Mouse (Mus musculus) limb, embryonic 11.5 days (tissue): ENCODE results near the gene Olfr48. TPM values are rescaled to one million over a fixed set of nuclear protein-coding genes. Genes with fewer than 3 reads are reported as not detected.
A peak's percentile ranks its signal among the peaks of the same experiment; 100 is the strongest.

Source experiments
- ATAC-seq: fragments of 200-750 bp; cut with Nextera tagmentation; 2 replicates; pipeline ENCODE4 v1.8.0; 2017; ENCODE audit warnings: low read depth; ENCODE audit not compliant: insufficient number of reproducible peaks, low FRiP score, low TSS enrichment
- DNase-seq: peaks from one replicate; pipeline ENCODE4 v3.0.0-alpha.2; 2015; ENCODE audit warnings: low spot score
- H3K27ac ChIP-seq: fragments of 300-500 bp; sonication (generic); replicated peaks from 2 replicates; pipeline ENCODE4 v1.5.1; 2014; ENCODE audit warnings: low read depth, mild to moderate bottlenecking, low read length
- H3K27me3 ChIP-seq: fragments of 300-500 bp; sonication (generic); 2 replicates; pipeline ENCODE4 v1.6.1; 2014; ENCODE audit warnings: mild to moderate bottlenecking, low read length, mixed read lengths; ENCODE audit not compliant: control insufficient read depth, insufficient read depth
- H3K36me3 ChIP-seq: fragments of 300-500 bp; sonication (generic); 2 replicates; pipeline ENCODE4 v1.6.1; 2014; ENCODE audit warnings: mild to moderate bottlenecking, low read length, moderate library complexity, mixed read lengths; ENCODE audit not compliant: control insufficient read depth, insufficient read depth
- H3K4me1 ChIP-seq: fragments of 300-500 bp; sonication (generic); 2 replicates; pipeline ENCODE4 v1.6.1; 2014; ENCODE audit warnings: low read length, mixed read lengths; ENCODE audit not compliant: control insufficient read depth, insufficient read depth
- H3K4me2 ChIP-seq: fragments of 300-500 bp; sonication (generic); 2 replicates; pipeline ENCODE4 v1.6.1; 2014; ENCODE audit warnings: low read depth, mild to moderate bottlenecking, moderate library complexity; ENCODE audit not compliant: severe bottlenecking
- H3K4me3 ChIP-seq: fragments of 300-500 bp; sonication (generic); 2 replicates; pipeline ENCODE4 v1.5.1; 2014; ENCODE audit warnings: low read depth, low read length
- H3K9ac ChIP-seq: fragments of 300-500 bp; sonication (generic); 2 replicates; pipeline ENCODE4 v1.6.1; 2014; ENCODE audit warnings: mild to moderate bottlenecking, low read length
- H3K9me3 ChIP-seq: fragments of 300-500 bp; sonication (generic); 2 replicates; pipeline ENCODE4 v1.6.1; 2016; ENCODE audit warnings: low read length; ENCODE audit not compliant: control insufficient read depth
- WGBS: fragments of 180-500 bp; shearing (Covaris S2); extraction: QIAGEN DNeasy Blood & Tissue Kit; methylation state at CpG from one replicate; pipeline ENCODE4 v1.1.7; 2014; 5-methylcytosine and 5-hydroxymethylcytosine counted together
- polyA plus RNA-seq: library from polyadenylated mRNA; unstranded; fragments of >200 nt; fragmentation: Nextera tagmentation; extraction: Ambion mirVana; gene quantifications from 2 replicates; pipeline ENCODE4 v1.2.1, GENCODE M21; 2014

The Olfr48 gene
- polyA plus RNA-seq: not detected in 2 replicates

DNA sequence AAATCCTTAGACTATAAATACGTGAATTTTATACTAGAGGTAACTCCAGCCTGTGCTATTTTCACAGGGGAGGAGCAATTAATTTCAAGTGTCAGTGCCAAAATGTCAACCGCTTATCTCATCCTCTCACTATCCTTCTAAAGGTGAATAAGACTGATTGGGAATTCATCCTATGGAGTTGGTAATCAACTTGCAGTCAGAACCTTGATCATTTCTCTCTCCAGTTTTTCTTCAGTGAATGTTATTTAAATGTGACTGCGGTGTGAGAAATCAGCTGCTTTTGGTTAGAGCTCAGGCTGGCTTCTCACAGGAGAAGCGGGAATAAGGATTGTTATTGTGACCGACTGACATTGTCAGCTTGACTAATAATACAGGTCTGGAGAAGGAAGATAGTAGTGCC lies at the start of gene Olfr48:
Gene Olfr48 (minus strand): TSS at position 101 of the 400 bp plus-strand sequence.
- Histone ChIP-seq H3K4me3 (no peak within 1 kb of the TSS), H3K9me3 (no peaks in the 10 kb centered on the region), H3K27ac (no peak within 1 kb of the TSS), H3K9ac (no peak within 1 kb of the TSS), H3K4me2 (no peak within 1 kb of the TSS), H3K4me1 (no peaks in the 10 kb centered on the region), H3K27me3 (no peaks in the 10 kb centered on the region), H3K36me3 (no peaks in the 10 kb centered on the region)
- ATAC-seq (no peak), DNase-seq (no peak)
- WGBS: 84% methylated on average over 5 of the region's 5 CpGs

DNA sequence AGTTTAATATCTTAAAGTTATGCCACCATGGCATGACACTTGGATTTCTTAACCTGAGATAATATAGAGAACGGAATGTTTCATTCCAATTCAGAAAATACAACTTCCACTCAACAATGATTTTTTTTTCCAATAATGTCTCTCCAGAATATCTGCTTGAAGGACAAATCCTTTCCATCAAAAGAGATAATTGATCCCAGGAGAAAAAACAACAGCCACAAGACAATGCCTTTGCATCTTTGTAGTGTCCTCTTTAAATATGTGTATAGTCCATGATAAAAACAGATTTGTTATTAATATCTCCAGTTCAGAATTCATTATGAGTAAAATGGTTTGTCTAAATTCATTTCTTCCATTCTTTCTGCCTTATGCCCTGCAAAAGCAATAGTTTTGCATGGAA lies 30.1 kb upstream of the Olfr48 start, which contains the start of gene Olfr1257:
Gene Olfr1257 (plus strand): TSS at position 301 of the 400 bp plus-strand sequence.
- Histone ChIP-seq H3K36me3 (no peaks in the 10 kb centered on the region), H3K4me2 (no peak within 1 kb of the TSS), H3K9me3 (no peaks in the 10 kb centered on the region), H3K27me3 (no peaks in the 10 kb centered on the region), H3K4me1 (no peaks in the 10 kb centered on the region), H3K9ac (no peak within 1 kb of the TSS), H3K27ac (no peak within 1 kb of the TSS), H3K4me3 (no peak within 1 kb of the TSS)
- 96% methylated on average over 1 of the region's 1 CpGs for WGBS
- ATAC-seq (no peak), DNase-seq (no peak)

DNA sequence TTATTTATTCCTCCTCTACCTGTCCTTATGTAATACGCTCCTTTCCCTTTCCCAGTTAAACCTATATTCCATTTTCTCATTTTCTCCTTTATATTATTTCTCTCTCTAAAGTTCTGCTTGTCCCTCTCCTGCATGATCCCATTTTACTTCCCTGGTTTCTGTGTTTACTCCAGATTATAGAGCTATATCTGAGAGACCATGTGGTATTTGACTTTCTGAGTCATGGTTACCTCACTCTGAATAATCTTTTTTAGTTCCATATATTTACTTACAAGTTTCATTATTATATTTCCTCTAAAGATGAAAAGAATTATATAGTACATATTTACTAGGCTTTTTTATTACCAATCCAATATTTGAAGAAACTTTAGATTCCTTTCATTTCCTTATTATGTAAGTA lies 1.2 kb upstream of the Olfr48 start:
- ATAC-seq: no peak
- Histone ChIP-seq H3K27me3 (no peaks in the 10 kb centered on the region), H3K36me3 (no peaks in the 10 kb centered on the region), H3K9ac (no peak overlapping the region), H3K27ac (no peak overlapping the region), H3K4me1 (no peaks in the 10 kb centered on the region), H3K4me3 (no peak overlapping the region), H3K9me3 (no peaks in the 10 kb centered on the region), H3K4me2 (no peak overlapping the region)
- DNase-seq: no peak
- 88% methylated on average over 1 of the region's 1 CpGs for WGBS

DNA sequence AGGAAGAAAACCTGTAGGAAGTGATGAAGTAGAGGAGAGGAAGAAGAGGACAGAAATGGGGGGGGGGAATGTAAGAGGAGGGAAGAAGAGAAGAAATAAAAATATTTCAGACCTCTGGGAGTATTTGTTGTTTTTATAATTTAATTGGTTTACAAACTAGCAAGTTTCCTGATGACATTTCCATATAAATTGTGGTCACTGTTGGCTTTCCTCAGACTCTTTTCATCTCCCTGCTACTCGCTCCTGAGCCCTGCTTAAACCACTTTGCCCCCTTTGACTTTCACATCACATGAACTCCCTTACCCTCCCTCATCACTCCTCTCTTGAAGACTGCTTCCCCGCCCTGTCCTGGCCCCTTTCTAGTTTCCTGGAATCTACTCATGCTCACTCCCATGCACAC lies 6.5 kb downstream of the Olfr48 start, which contains the start of gene Olfr1256:
Gene Olfr1256 (minus strand): TSS at position 101 of the 400 bp plus-strand sequence.
- no peak within 1 kb of the TSS for H3K4me2 ChIP-seq
- H3K9ac ChIP-seq: no peak within 1 kb of the TSS
- no peaks in the 10 kb centered on the region for H3K36me3 ChIP-seq
- H3K27me3 ChIP-seq: no peaks in the 10 kb centered on the region
- ATAC-seq (no peak), DNase-seq (no peak)
- WGBS: 61% methylated on average over 2 of the region's 2 CpGs
- H3K9me3 ChIP-seq: no peaks in the 10 kb centered on the region
- H3K27ac ChIP-seq: no peak within 1 kb of the TSS
- no peak within 1 kb of the TSS for H3K4me3 ChIP-seq
- H3K4me1 ChIP-seq: no peaks in the 10 kb centered on the region

DNA sequence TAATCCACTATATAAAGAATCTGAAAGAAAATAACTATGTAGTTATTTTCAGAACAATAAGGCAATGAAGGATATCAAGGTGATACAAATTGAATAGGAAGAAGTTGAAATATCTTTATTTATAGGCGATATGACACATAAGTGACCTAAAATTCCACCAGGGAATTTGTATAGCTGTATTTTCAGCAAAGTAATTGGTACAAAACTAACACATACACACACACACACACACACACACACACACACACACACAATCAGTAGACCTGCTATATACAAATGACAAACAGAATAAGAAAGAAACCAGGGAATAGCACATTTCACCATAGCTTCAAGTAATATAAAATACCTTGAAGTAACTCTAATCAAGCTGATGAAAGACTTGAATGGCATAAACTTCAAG lies 27.8 kb downstream of the Olfr48 start:
- H3K36me3 ChIP-seq: no peaks in the 10 kb centered on the region
- ATAC-seq (no peak), DNase-seq (no peak)
- H3K27me3 ChIP-seq: no peaks in the 10 kb centered on the region
- H3K4me1 ChIP-seq: no peaks in the 10 kb centered on the region
- H3K27ac ChIP-seq: no peak overlapping the region
- no peak overlapping the region for H3K4me2 ChIP-seq
- no peak overlapping the region for H3K4me3 ChIP-seq
- no peak overlapping the region for H3K9ac ChIP-seq
- WGBS: 81% methylated on average over 1 of the region's 1 CpGs
- no peaks in the 10 kb centered on the region for H3K9me3 ChIP-seq

DNA sequence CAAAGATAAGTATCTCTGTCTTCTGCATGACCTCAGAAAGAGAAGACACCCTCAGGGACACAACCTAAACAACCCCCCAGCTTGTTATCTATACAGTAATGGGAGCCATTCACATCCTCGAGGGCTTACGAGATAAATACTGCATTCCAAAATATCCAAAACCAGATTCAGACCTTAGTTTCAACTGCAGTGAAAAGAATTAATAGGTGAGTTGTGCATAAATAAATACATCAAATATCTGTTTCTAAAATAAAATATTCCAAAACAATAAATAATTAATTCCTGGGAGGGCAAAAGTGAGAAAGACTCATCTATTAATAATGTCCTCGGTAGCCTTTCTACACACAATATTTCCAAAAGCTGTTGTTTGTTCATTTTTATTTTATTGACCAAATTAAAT lies 36.3 kb downstream of the Olfr48 start, which contains the start of gene Olfr1255:
Gene Olfr1255 (plus strand): TSS at position 301 of the 400 bp plus-strand sequence.
- ATAC-seq (no peak), DNase-seq (no peak)
- Histone ChIP-seq H3K4me3 (no peak within 1 kb of the TSS), H3K4me1 (no peaks in the 10 kb centered on the region), H3K27me3 (no peaks in the 10 kb centered on the region), H3K36me3 (no peaks in the 10 kb centered on the region), H3K4me2 (no peak within 1 kb of the TSS), H3K27ac (no peak within 1 kb of the TSS), H3K9me3 (no peaks in the 10 kb centered on the region), H3K9ac (no peak within 1 kb of the TSS)
- 88% methylated on average over 3 of the region's 3 CpGs for WGBS

DNA sequence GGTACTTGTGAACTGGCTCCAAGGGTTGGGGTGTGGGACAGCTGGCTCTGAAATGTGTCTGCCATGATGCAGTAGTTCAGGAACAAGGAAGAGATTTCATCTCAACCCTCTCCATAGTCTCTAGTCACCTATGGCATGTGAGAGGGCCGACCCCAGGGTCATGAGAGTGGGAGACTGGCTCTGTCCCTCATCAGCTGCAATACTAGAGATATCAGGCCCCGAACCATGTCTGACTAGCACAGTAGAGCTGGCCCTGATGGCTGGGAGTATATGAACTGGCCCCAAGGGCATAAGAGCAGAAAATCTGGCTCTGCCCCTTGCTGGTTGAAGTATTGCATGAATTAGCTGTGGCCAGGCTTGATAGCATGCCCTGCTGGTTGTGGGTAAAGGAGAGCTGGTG lies 37.3 kb downstream of the Olfr48 start:
- no peaks in the 10 kb centered on the region for H3K27me3 ChIP-seq
- no peak overlapping the region for H3K4me2 ChIP-seq
- H3K4me1 ChIP-seq: no peaks in the 10 kb centered on the region
- no peak for DNase-seq
- ATAC-seq: 0 out of 2 replicates have a peak, but pooled peaks have one; percentile 57
- H3K9ac ChIP-seq: no peak overlapping the region
- H3K9me3 ChIP-seq: no peaks in the 10 kb centered on the region
- no peak overlapping the region for H3K27ac ChIP-seq
- no peaks in the 10 kb centered on the region for H3K36me3 ChIP-seq
- 86% methylated on average over 2 of the region's 2 CpGs for WGBS
- no peak overlapping the region for H3K4me3 ChIP-seq

DNA sequence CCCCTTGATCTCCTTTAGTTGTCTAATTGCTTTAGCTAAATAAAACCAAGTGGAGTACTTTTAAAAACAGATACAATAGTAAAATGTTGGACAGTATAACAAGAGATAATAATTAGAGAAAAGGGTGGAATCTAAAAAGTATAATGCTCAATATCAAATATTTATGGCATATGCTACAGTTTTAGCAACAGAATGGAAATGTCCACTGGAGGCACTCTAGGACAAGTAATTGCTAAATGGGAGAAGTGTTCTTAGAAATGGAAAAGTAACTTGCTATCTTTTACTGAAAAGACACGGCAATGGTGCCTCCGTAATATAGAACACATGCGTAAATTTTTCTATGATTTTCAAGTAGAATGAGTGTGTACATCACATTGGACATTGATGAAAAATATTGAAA lies 48.4 kb downstream of the Olfr48 start:
- H3K4me1 ChIP-seq: no peaks in the 10 kb centered on the region
- H3K4me3 ChIP-seq: no peak overlapping the region
- no peak overlapping the region for H3K4me2 ChIP-seq
- no peaks in the 10 kb centered on the region for H3K9me3 ChIP-seq
- WGBS: 90% methylated on average over 3 of the region's 3 CpGs
- no peak overlapping the region for H3K27ac ChIP-seq
- H3K9ac ChIP-seq: no peak overlapping the region
- DNase-seq (no peak), ATAC-seq (no peak)
- H3K27me3 ChIP-seq: no peaks in the 10 kb centered on the region
- H3K36me3 ChIP-seq: no peaks in the 10 kb centered on the region

DNA sequence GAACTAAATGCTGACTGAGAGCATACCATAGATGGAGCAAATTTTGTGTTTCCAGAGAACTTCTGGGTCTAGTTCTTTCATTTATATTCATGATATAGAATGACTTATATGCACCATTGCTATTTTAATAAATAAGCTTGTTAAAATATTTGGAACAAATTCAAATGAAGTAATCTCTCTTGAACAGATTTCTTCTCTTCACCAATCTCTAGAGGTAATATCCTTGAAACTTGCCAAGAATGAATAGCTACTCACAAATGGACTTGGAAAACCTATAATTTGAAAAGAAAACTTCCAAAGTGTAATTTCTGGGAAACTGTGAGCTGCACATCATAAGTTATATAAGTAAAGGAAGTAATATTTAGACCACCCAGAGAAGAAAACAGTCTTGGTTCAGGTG lies 54.5 kb downstream of the Olfr48 start, which contains the start of gene Olfr1254:
Gene Olfr1254 (minus strand): TSS at position 101 of the 400 bp plus-strand sequence.
- no peaks in the 10 kb centered on the region for H3K36me3 ChIP-seq
- DNase-seq (no peak), ATAC-seq (no peak)
- no peak within 1 kb of the TSS for H3K27ac ChIP-seq
- no peak within 1 kb of the TSS for H3K9ac ChIP-seq
- H3K9me3 ChIP-seq: no peaks in the 10 kb centered on the region
- no peaks in the 10 kb centered on the region for H3K4me1 ChIP-seq
- no peak within 1 kb of the TSS for H3K4me2 ChIP-seq
- no peaks in the 10 kb centered on the region for H3K27me3 ChIP-seq
- H3K4me3 ChIP-seq: no peak within 1 kb of the TSS
